Mouse (Mus musculus): ENCODE results near the gene Cd320.
A peak's percentile ranks its signal among the peaks of the same experiment; 100 is the strongest.

- TF ChIP-seq POLR2A (IDR thresholded peaks at IDR 0.05; ENCODE audit: insufficient read depth, low read length) (peak; percentile 40), EP300 (IDR thresholded peaks at IDR 0.05; ENCODE audit: insufficient read depth, low read depth, low read length) (0 out of 2 replicates have a peak, but pooled peaks have one; percentile 49), CTCF (IDR thresholded peaks at IDR 0.05; ENCODE audit: low read depth, low read length) (no peak)
Measured at GRCm38 (mm10) chr17:33824084-33824996, 18.6 kb upstream of the Cd320 start, which contains the start of the genes Rps28 and Ndufa7.

Data from ES-Bruce4 (cell line).